Mouse (Mus musculus) midbrain, embryonic 14.5 days (tissue): Measurements from ENCODE around the gene Nmt1. TPM values are rescaled to one million over a fixed set of nuclear protein-coding genes. Genes with fewer than 3 reads are reported as not detected.
A peak's percentile ranks its signal among the peaks of the same experiment; 100 is the strongest.

Experiments used
- ATAC-seq: fragments of 200-750 bp; cut with Nextera tagmentation; 2 replicates; pipeline ENCODE4 v1.8.0; 2017; ENCODE audit warnings: moderate number of reproducible peaks, moderate library complexity; ENCODE audit not compliant: low FRiP score, low TSS enrichment
- DNase-seq: peaks from one replicate; pipeline ENCODE4 v3.0.0-alpha.2; 2015
- H3K27ac ChIP-seq: fragments of 300-500 bp; sonication (generic); replicated peaks from 2 replicates; pipeline ENCODE4 v1.5.1; 2014; ENCODE audit warnings: mild to moderate bottlenecking, low read depth, low read length, moderate library complexity
- H3K27me3 ChIP-seq: fragments of 300-500 bp; sonication (generic); 2 replicates; pipeline ENCODE4 v1.6.1; 2014; ENCODE audit warnings: low read length, control low read depth, mixed read lengths; ENCODE audit not compliant: control insufficient read depth, insufficient read depth
- H3K36me3 ChIP-seq: fragments of 300-500 bp; sonication (generic); 2 replicates; pipeline ENCODE4 v1.6.1; 2014; ENCODE audit warnings: low read length, control low read depth; ENCODE audit not compliant: control insufficient read depth, insufficient read depth
- H3K4me1 ChIP-seq: fragments of 300-500 bp; sonication (generic); 2 replicates; pipeline ENCODE4 v1.6.1; 2014; ENCODE audit warnings: mild to moderate bottlenecking, antibody characterized with exemption, low read length, control low read depth; ENCODE audit not compliant: control insufficient read depth, insufficient read depth
- H3K4me2 ChIP-seq: fragments of 300-500 bp; sonication (generic); 2 replicates; pipeline ENCODE4 v1.6.1; 2014; ENCODE audit warnings: mild to moderate bottlenecking, low read length, moderate library complexity
- H3K4me3 ChIP-seq: fragments of 300-500 bp; sonication (generic); replicated peaks from 2 replicates; pipeline ENCODE4 v1.5.1; 2014; ENCODE audit warnings: low read depth, low read length
- H3K9ac ChIP-seq: fragments of 300-500 bp; sonication (generic); replicated peaks from 2 replicates; pipeline ENCODE4 v1.6.1; 2014; ENCODE audit warnings: mild to moderate bottlenecking, low read length, moderate library complexity
- H3K9me3 ChIP-seq: fragments of 300-500 bp; sonication (generic); 2 replicates; pipeline ENCODE4 v1.6.1; 2016; ENCODE audit warnings: low read length, control low read depth, mixed read lengths; ENCODE audit not compliant: control insufficient read depth
- WGBS: fragments of 180-500 bp; shearing (Covaris S2); extraction: QIAGEN DNeasy Blood & Tissue Kit; methylation state at CpG from one replicate; pipeline ENCODE4 v1.1.7; 2014; 5-methylcytosine and 5-hydroxymethylcytosine counted together
- polyA plus RNA-seq: library from polyadenylated mRNA; unstranded; fragments of >200 nt; fragmentation: Nextera tagmentation; extraction: Ambion mirVana; gene quantifications from 2 replicates; pipeline ENCODE4 v1.2.1, GENCODE M21; 2014

Nmt1 gene
- polyA plus RNA-seq, 1 experiment from 2014 or later, result 38.0 TPM

- H3K36me3 ChIP-seq, result peaks cover 50% of the 10 kb centered on the region
- H3K4me2 ChIP-seq, result no peak overlapping the region
- DNase-seq (no peak), ATAC-seq (no peak)
- H3K27me3 ChIP-seq, result no peaks in the 10 kb centered on the region
- no peak overlapping the region for H3K4me3 ChIP-seq
- peaks cover 22% of the 10 kb centered on the region for H3K4me1 ChIP-seq
- 81% methylated on average over 16 of the region's 16 CpGs for WGBS
- H3K27ac ChIP-seq, result peak overlapping the region; percentile 38
- H3K9me3 ChIP-seq, result no peaks in the 10 kb centered on the region
- no peak overlapping the region for H3K9ac ChIP-seq
Observed at GRCm38 (mm10) chr11:103000111-103000510, 27.9 kb upstream of the Nmt1 start.

DNA sequence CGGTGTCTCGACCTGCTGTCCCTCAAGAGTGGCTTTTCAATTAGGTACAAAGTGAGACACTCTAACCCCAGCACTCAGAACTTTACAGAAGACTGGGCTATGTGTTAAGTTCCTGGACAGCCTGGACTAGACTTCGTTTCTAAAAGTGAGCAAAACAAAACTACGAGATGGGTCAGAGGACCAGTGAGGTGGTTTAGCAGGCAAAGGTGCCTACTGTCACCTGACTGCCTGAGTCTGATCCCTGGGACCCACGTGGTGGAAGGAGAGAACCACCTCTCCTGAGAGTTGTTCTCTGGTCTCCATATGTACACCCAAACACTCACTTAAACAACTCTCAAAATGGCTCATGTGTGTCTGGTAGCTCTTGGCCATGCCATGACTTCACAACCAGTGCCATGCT lies 26.9 kb upstream of the Nmt1 start:
- Histone ChIP-seq H3K4me2 (no peak overlapping the region), H3K4me1 (peaks cover 22% of the 10 kb centered on the region), H3K36me3 (peaks cover 41% of the 10 kb centered on the region), H3K9ac (no peak overlapping the region), H3K27ac (no peak overlapping the region), H3K4me3 (no peak overlapping the region), H3K27me3 (no peaks in the 10 kb centered on the region), H3K9me3 (no peaks in the 10 kb centered on the region)
- DNase-seq (no peak), ATAC-seq (no peak)
- 81% methylated on average over 5 of the region's 5 CpGs for WGBS

DNA sequence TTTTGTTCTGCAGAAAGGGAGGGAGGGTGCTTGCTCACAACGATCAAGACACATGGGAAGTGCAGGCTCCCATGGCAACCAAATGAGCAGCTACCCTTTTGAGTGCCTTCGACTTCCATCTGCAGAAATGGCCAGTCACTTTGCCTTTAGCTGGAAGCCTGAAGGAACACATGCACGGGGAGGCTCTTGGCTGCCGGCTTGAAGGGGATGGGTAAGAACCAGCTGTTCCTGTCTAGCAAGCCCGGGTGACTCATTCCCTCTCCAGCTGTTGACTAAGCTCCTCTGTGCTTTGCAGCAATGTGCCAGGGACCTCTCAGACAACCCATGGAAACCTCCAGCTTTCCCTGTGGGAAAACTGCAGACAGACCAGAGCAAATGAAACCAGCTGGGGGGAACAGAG lies 24.8 kb upstream of the Nmt1 start:
- H3K4me3 ChIP-seq, result no peak overlapping the region
- ATAC-seq, result no peak
- H3K36me3 ChIP-seq, result peaks cover 24% of the 10 kb centered on the region
- no peak overlapping the region for H3K4me2 ChIP-seq
- DNase-seq, result no peak
- no peaks in the 10 kb centered on the region for H3K9me3 ChIP-seq
- peaks cover 15% of the 10 kb centered on the region for H3K4me1 ChIP-seq
- no peak overlapping the region for H3K9ac ChIP-seq
- 0 out of 2 replicates have a peak overlapping the region, but pooled peaks have one; percentile 10 for H3K27ac ChIP-seq
- no peaks in the 10 kb centered on the region for H3K27me3 ChIP-seq
- WGBS, result 50% methylated on average over 5 of the region's 5 CpGs

DNA sequence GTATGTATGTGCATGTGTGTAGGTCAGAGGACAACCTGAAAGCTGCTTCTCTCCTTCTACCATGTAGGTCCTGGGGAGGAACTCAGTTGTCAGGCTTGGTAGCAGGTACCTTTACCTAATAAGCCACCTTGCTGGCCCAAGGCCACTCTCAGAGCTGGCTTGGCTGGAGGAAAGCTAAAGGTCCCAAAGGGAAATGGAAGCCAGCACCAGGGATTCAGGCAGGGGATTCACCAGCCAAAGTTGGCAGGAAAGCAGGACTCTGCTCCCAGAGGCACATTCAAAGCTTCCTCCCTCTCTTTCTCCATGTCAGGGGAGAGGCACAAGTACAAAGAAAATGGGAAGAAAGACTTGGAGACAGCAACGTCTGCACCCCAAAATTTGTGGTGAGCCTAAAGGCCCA lies 23.1 kb upstream of the Nmt1 start:
- Histone ChIP-seq H3K4me3 (no peak overlapping the region), H3K9ac (no peak overlapping the region), H3K36me3 (peaks cover 8% of the 10 kb centered on the region), H3K4me2 (no peak overlapping the region), H3K27ac (no peak overlapping the region), H3K4me1 (peaks cover 6% of the 10 kb centered on the region), H3K9me3 (no peaks in the 10 kb centered on the region), H3K27me3 (no peaks in the 10 kb centered on the region)
- WGBS, result 85% methylated on average over 1 of the region's 1 CpGs
- ATAC-seq (no peak), DNase-seq (no peak)

GRCm38 (mm10) chr11:103005254-103005981 lies 22.6 kb upstream of the Nmt1 start:
- H3K9ac ChIP-seq, result no peak overlapping the region
- H3K27ac ChIP-seq, result no peak overlapping the region
- peaks cover under 1% of the 10 kb centered on the region; the same call in 1 of the 2 replicates for H3K4me1 ChIP-seq
- no peaks in the 10 kb centered on the region for H3K27me3 ChIP-seq
- 0 out of 2 replicates have a peak, but pooled peaks cover 5% of the 10 kb centered on the region for H3K36me3 ChIP-seq
- H3K9me3 ChIP-seq, result no peaks in the 10 kb centered on the region
- 92% methylated on average over 11 of the region's 11 CpGs for WGBS
- ATAC-seq (no peak), DNase-seq (no peak)
- H3K4me2 ChIP-seq, result no peak overlapping the region
- no peak overlapping the region for H3K4me3 ChIP-seq

DNA sequence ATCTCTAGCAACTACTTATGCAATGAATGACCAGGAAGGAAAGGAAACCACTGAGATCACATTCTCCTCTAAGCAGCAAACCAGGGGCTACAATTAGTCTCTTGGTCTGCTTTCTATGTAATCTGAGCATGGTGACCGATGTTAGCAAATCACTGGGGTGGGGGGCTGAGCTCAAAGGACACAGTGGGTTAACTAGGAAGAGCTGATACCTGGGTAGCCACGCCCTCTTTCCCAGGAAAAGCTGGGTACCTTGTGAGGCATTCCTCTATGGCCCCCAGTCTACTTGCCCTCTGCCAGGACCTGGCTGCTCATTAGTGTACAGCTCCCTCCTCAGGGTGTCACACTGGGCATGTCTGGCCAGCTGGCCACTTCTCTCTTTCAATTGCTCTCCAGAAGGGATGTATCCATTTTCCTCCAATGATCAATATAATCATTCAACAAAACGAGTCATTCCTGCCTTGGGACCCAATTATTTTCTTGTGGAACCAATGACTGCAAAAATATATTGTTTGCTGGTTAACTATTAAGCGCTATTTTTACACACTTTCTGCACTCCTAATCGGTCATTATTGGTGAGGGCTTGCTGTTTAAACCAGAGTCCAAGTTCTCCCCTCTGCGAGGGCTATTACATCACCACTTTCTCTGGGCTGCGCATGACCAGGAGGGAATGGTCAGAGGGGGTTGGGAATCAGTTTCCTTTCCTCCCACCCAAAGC lies 21.5 kb upstream of the Nmt1 start:
- Histone ChIP-seq H3K27ac (no peak overlapping the region), H3K36me3 (0 out of 2 replicates have a peak, but pooled peaks cover 5% of the 10 kb centered on the region), H3K27me3 (no peaks in the 10 kb centered on the region), H3K4me1 (no peaks in the 10 kb centered on the region), H3K4me2 (no peak overlapping the region), H3K9ac (no peak overlapping the region), H3K4me3 (no peak overlapping the region), H3K9me3 (no peaks in the 10 kb centered on the region)
- ATAC-seq, result no peak
- DNase-seq, result no peak
- 95% methylated on average over 7 of the region's 7 CpGs for WGBS

DNA sequence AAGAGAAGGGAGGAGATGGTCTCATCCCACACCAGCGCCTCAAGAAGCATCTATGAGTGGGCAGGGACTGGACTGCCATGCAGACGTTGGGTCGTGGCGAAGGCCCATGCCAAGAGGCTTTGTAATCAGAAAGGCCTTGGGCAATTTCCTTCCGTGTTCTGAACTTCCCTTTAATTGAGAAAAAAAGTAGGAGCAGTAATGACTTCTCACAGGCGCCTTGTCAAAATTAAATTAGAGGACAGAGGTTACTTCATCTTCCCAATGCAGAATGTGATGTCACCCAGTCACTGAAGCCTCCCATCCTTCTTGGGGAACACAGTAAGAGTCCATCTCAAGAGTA lies 21.0 kb upstream of the Nmt1 start:
- no peak for DNase-seq

DNA sequence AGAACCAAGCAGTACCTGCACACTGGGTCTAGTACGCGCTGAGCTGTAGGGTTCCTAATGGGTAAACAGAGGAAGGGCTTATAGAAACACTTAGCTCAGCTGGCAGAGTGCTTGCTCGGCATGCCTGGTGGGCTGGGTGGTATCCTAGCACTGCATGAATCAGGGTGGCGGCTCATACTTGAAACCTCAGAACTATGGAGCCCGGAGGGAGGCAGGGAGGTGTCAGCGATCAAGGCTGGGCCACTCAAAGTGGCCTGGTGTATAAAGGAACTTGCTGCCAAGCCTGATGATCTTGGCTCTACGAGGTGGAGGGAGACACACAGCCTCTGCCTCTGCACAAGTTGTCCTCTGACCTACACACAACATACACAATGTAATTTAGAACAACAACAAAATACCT lies 19.4 kb upstream of the Nmt1 start:
- WGBS, result 90% methylated on average over 7 of the region's 7 CpGs
- no peak for ATAC-seq
- H3K36me3 ChIP-seq, result 0 out of 2 replicates have a peak, but pooled peaks cover 8% of the 10 kb centered on the region

More for the DNA sequence above, 21.0 kb upstream of the Nmt1 start:
- no peak overlapping the region for H3K4me3 ChIP-seq
- no peak for ATAC-seq
- 84% methylated on average over 6 of the region's 6 CpGs for WGBS
- no peaks in the 10 kb centered on the region for H3K4me1 ChIP-seq
- no peaks in the 10 kb centered on the region for H3K27me3 ChIP-seq
- no peak overlapping the region for H3K27ac ChIP-seq
- no peaks in the 10 kb centered on the region for H3K9me3 ChIP-seq
- no peak overlapping the region for H3K9ac ChIP-seq
- no peak overlapping the region for H3K4me2 ChIP-seq
- 0 out of 2 replicates have a peak, but pooled peaks cover 5% of the 10 kb centered on the region for H3K36me3 ChIP-seq

DNA sequence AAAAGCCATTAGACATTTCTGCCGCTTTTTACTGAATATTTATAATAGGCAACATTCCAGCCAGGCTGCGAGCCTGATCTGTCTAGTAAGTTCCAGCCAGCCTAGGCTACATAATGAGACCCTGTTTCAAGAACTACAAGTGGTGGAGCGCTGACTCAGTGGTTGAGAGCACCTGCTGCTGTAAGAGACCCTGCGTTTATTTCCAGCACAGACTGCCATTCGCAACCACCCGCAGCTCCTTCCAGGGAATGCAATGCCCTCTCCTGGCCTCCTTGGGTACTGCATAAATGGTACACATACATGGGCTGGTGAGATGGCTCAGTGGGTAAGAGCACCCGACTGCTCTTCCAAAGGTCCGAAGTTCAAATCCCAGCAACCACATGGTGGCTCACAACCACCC lies 18.8 kb upstream of the Nmt1 start:
- Histone ChIP-seq H3K9ac (no peak overlapping the region), H3K27ac (no peak overlapping the region), H3K4me1 (no peaks in the 10 kb centered on the region), H3K4me3 (no peak overlapping the region), H3K9me3 (no peaks in the 10 kb centered on the region), H3K4me2 (no peak overlapping the region), H3K36me3 (0 out of 2 replicates have a peak, but pooled peaks cover 8% of the 10 kb centered on the region), H3K27me3 (no peaks in the 10 kb centered on the region)
- 95% methylated on average over 8 of the region's 8 CpGs for WGBS
- ATAC-seq, result no peak
- DNase-seq, result no peak

More for the DNA sequence above, 19.4 kb upstream of the Nmt1 start:
- Histone ChIP-seq H3K4me3 (no peak overlapping the region), H3K27me3 (no peaks in the 10 kb centered on the region), H3K9ac (no peak overlapping the region), H3K27ac (no peak overlapping the region), H3K9me3 (no peaks in the 10 kb centered on the region), H3K4me1 (no peaks in the 10 kb centered on the region), H3K4me2 (no peak overlapping the region)
- DNase-seq, result no peak
